Mouse (Mus musculus) embryonic facial prominence, embryonic 11.5 days (tissue): ENCODE measurements around the gene Henmt1. TPM values are rescaled to one million over a fixed set of nuclear protein-coding genes. Genes with fewer than 3 reads are reported as not detected.

Source experiments
- ATAC-seq: fragments of 200-750 bp; cut with Nextera tagmentation; replicated peaks from 2 replicates; pipeline ENCODE4 v1.8.0; 2017; ENCODE audit warnings: low read depth; ENCODE audit not compliant: insufficient number of reproducible peaks, low FRiP score, low TSS enrichment
- DNase-seq: peaks from one replicate; pipeline ENCODE4 v3.0.0-alpha.2; 2015; ENCODE audit warnings: low spot score
- H3K27ac ChIP-seq: fragments of 300-500 bp; sonication (generic); replicated peaks from 2 replicates; pipeline ENCODE4 v1.5.1; 2014; ENCODE audit warnings: mild to moderate bottlenecking, low read depth, low read length, control low read depth
- H3K27me3 ChIP-seq: fragments of 300-500 bp; sonication (generic); 2 replicates; pipeline ENCODE4 v1.6.1; 2014; ENCODE audit warnings: mild to moderate bottlenecking, low read length, moderate library complexity, mixed read lengths; ENCODE audit not compliant: control insufficient read depth, insufficient read depth
- H3K36me3 ChIP-seq: fragments of 300-500 bp; sonication (generic); replicated peaks from 2 replicates; pipeline ENCODE4 v1.6.1; 2014; ENCODE audit warnings: low read depth, mild to moderate bottlenecking, low read length, moderate library complexity, mixed read lengths; ENCODE audit not compliant: control insufficient read depth, insufficient read depth
- H3K4me1 ChIP-seq: fragments of 300-500 bp; sonication (generic); 2 replicates; pipeline ENCODE4 v1.6.1; 2014; ENCODE audit warnings: low read length, mixed read lengths; ENCODE audit not compliant: control insufficient read depth, insufficient read depth
- H3K4me2 ChIP-seq: fragments of 300-500 bp; sonication (generic); 2 replicates; pipeline ENCODE4 v1.6.1; 2014; ENCODE audit warnings: low read depth, mild to moderate bottlenecking, control low read depth, low read length, moderate library complexity
- H3K4me3 ChIP-seq: fragments of 300-500 bp; sonication (generic); 2 replicates; pipeline ENCODE4 v1.5.1; 2014; ENCODE audit warnings: low read depth, low read length, control low read depth
- H3K9ac ChIP-seq: fragments of 300-500 bp; sonication (generic); replicated peaks from 2 replicates; pipeline ENCODE4 v1.6.1; 2014; ENCODE audit warnings: mild to moderate bottlenecking, control low read depth, low read length
- H3K9me3 ChIP-seq: fragments of 300-500 bp; sonication (generic); replicated peaks from 2 replicates; pipeline ENCODE4 v1.6.1; 2016; ENCODE audit warnings: mild to moderate bottlenecking, low read length, inconsistent platforms, mixed read lengths; ENCODE audit not compliant: control insufficient read depth
- WGBS: fragments of 180-500 bp; shearing (Covaris S2); extraction: QIAGEN DNeasy Blood & Tissue Kit; methylation state at CpG from one replicate; pipeline ENCODE4 v1.1.7; 2014; 5-methylcytosine and 5-hydroxymethylcytosine counted together
- polyA plus RNA-seq: library from polyadenylated mRNA; unstranded; fragments of >200 nt; fragmentation: Nextera tagmentation; extraction: Ambion mirVana; gene quantifications from 2 replicates; pipeline ENCODE4 v1.2.1, GENCODE M21; 2014

Gene Henmt1
- polyA plus RNA-seq, 1 experiment from 2014 or later = 0.63 TPM

DNA sequence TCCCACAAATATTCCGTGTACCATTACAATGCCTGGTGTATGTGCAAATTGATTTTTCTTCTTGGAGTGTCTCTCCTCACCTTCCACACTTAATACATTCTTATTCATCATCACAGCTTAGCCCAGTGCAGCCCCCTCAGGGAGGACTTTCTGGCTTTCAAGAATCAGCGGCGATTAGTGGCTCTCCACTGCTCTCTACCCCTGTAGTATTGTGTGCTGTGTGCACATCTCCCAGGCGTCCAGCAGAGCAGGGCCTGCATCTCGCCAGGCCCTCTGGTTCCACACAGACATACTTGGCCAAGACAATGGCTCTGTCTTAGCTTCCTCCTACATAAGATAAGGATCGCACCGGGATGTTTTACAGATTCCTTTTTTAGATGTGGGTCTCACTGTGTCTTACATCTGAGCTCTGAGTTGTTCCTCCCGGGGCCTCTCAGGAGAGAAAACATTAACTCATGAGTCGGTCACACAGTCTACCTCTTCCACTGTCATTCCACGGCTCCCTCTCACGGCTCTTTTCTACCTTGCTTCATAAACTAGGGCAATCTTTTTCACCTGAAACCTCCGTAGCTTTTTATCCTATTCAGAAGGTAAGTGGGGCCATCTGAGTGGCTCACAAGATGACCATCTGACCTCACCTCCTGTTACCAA is 47.5 kb downstream of the Henmt1 start:
- H3K27ac ChIP-seq = no peak overlapping the region
- no peak overlapping the region for H3K9ac ChIP-seq
- no peak for ATAC-seq

DNA sequence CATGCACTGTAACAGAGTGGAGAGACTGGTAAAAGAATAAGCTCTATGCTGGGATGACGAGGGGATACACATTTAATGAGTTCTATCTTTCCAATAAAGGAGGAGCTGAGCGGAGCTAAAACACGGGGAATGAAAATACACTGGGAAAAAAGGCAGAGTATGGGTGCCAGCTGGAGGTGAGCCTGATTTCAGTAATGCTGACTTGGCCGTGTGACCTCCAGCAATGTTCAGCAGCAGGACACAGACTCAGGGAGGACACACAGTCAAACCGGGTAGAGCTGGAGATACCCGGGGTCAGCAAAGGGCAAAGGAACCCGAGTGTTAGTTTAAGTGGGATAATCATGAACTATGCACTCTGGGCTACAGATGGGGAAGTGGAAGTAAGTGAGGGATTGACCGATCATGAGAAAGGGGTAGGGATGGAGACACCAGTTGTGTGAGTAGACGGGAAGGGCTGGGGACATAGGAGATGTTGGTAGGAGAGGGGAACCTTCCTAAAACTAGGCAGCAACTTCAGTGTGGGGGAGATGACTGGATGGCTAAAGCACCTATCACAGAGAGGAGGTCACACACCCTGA is 50.4 kb downstream of the Henmt1 start:
- no peaks in the 10 kb centered on the region for H3K4me1 ChIP-seq
- H3K27me3 ChIP-seq = no peaks in the 10 kb centered on the region
- H3K36me3 ChIP-seq = no peaks in the 10 kb centered on the region
- H3K9ac ChIP-seq = no peak overlapping the region
- ATAC-seq (no peak), DNase-seq (no peak)
- H3K4me3 ChIP-seq = no peak overlapping the region
- 83% methylated on average over 9 of the region's 9 CpGs for whole genome bisulfite sequencing
- no peaks in the 10 kb centered on the region for H3K9me3 ChIP-seq
- no peak overlapping the region for H3K4me2 ChIP-seq
- H3K27ac ChIP-seq = no peak overlapping the region

More for the DNA sequence above, 47.5 kb downstream of the Henmt1 start:
- 76% methylated on average over 12 of the region's 12 CpGs for WGBS
- no peaks in the 10 kb centered on the region for H3K36me3 ChIP-seq
- no peaks in the 10 kb centered on the region for H3K27me3 ChIP-seq
- no peak overlapping the region for H3K4me3 ChIP-seq
- no peaks in the 10 kb centered on the region for H3K4me1 ChIP-seq
- H3K4me2 ChIP-seq = no peak overlapping the region
- no peaks in the 10 kb centered on the region for H3K9me3 ChIP-seq
- DNase-seq = no peak

DNA sequence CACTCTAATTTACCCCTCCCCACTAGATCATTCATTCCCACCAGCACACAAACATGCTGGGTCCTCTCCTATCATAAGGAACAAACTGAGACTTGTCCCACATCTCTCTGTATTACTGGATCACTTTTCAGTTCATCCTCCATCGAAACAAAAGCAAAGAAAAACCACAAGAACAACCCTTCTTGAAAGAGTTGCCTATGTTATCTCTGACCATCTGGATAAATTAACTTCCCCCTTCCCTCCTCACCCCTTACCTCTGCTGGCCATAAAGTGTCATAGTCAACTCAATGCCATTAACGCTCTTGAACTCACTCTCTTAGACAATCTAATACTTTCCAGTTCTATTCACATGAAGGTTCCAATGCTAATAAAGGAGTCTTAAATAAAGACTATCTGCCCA is 54.8 kb downstream of the Henmt1 start:
- no peak overlapping the region for H3K27ac ChIP-seq
- WGBS = 87% methylated on average over 2 of the region's 2 CpGs
- H3K4me1 ChIP-seq = no peaks in the 10 kb centered on the region
- DNase-seq (no peak), ATAC-seq (no peak)
- no peaks in the 10 kb centered on the region for H3K9me3 ChIP-seq
- no peak overlapping the region for H3K4me2 ChIP-seq
- H3K27me3 ChIP-seq = no peaks in the 10 kb centered on the region
- H3K4me3 ChIP-seq = no peak overlapping the region
- H3K9ac ChIP-seq = no peak overlapping the region
- no peaks in the 10 kb centered on the region for H3K36me3 ChIP-seq

DNA sequence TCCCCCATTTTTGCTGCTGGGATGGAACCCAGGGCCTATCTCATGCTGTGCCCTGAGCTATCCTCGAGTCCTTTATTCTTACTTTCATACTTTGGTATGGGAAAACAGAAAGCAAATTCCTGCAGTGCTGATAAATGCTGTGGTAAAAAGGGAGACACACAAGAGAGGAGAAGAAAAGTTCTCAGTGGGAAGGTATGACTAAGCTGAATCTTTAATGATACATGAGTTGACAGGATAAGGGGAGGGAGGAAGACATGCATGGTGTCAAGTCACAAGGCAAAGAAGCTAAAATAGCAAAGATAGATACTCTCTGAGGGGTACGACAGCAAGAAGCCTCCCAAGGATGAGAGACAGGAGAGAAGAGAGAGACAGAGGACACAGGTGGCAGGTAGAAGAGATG is 55.7 kb downstream of the Henmt1 start:
- WGBS = 81% methylated on average over 2 of the region's 2 CpGs
- H3K4me1 ChIP-seq = no peaks in the 10 kb centered on the region
- H3K27ac ChIP-seq = no peak overlapping the region
- no peaks in the 10 kb centered on the region for H3K36me3 ChIP-seq
- no peak overlapping the region for H3K4me2 ChIP-seq
- DNase-seq (no peak), ATAC-seq (no peak)
- no peaks in the 10 kb centered on the region for H3K27me3 ChIP-seq
- no peaks in the 10 kb centered on the region for H3K9me3 ChIP-seq
- H3K9ac ChIP-seq = no peak overlapping the region
- H3K4me3 ChIP-seq = no peak overlapping the region

DNA sequence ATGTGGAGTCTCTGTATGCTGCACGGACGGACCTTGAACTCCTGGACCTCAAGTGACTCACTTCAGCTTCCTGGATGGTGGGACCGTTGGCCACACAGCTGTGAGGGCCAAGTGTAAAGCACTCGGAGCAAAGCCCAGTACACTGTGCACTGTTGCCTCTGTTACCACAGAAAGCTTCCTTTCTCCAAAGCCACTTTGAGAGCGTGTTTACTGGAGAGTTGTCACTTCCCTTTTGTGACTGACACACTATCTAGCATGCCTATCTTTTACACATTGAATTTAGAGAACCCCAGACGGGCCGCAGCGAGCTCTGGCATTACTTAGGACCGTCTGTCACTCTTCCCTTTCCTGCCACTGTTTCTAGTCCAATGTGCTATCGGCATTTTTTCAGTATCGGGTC is 57.6 kb downstream of the Henmt1 start:
- H3K27ac ChIP-seq = no peak overlapping the region
- H3K4me1 ChIP-seq = no peaks in the 10 kb centered on the region
- H3K27me3 ChIP-seq = no peaks in the 10 kb centered on the region
- H3K4me3 ChIP-seq = no peak overlapping the region
- DNase-seq (no peak), ATAC-seq (no peak)
- WGBS = 81% methylated on average over 11 of the region's 11 CpGs
- H3K9ac ChIP-seq = no peak overlapping the region
- H3K4me2 ChIP-seq = no peak overlapping the region
- no peaks in the 10 kb centered on the region for H3K9me3 ChIP-seq
- no peaks in the 10 kb centered on the region for H3K36me3 ChIP-seq

DNA sequence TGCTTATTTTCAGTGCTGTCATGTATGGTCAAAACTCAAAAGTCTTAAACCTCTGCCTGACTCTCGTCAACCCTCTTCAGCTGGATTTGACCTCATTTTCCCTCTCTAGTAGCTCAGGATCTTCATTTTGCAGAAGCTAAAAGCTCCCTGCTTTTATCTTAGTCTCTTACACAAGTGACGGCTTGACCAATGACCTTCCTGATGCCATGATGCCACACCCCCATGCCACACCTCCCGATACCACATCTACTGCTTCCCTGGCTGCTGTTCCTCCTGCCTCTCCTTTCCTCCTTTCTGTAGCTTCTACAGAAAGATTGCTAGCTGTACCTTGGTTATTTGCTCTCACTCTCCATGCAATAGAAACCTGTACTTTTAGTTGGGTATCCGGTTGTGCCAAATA is 58.1 kb downstream of the Henmt1 start:
- H3K4me1 ChIP-seq = no peaks in the 10 kb centered on the region
- DNase-seq = no peak
- WGBS = 70% methylated on average over 4 of the region's 4 CpGs
- no peak for ATAC-seq
- no peaks in the 10 kb centered on the region for H3K27me3 ChIP-seq
- no peak overlapping the region for H3K4me3 ChIP-seq
- H3K27ac ChIP-seq = no peak overlapping the region
- H3K9ac ChIP-seq = no peak overlapping the region
- no peaks in the 10 kb centered on the region for H3K36me3 ChIP-seq
- H3K4me2 ChIP-seq = no peak overlapping the region
- H3K9me3 ChIP-seq = no peaks in the 10 kb centered on the region

DNA sequence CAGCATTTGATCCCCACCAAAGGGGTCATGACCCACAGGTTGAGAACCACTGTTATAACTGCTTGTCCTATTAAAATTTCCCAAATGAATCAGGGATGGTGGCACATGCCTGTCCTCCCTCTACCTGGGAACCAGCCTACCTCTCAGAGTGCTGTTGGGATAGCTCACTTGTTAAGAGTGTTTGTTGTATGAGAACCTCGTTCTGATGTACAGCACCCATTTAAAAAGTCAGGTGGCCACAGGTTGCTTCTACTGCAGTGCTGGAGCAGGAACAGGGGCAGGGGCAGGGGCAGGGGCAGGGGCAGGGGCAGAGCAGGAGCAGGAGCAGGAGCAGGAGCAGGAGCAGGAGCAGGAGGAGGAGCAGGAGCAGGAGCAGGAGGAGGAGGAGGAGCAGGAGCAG is 59.5 kb downstream of the Henmt1 start:
- Histone ChIP-seq H3K27ac (no peak overlapping the region), H3K36me3 (no peaks in the 10 kb centered on the region), H3K9me3 (no peaks in the 10 kb centered on the region), H3K4me1 (no peaks in the 10 kb centered on the region), H3K9ac (no peak overlapping the region), H3K27me3 (no peaks in the 10 kb centered on the region), H3K4me3 (no peak overlapping the region), H3K4me2 (no peak overlapping the region)
- DNase-seq (no peak), ATAC-seq (no peak)
- WGBS = 90% methylated on average over 1 of the region's 1 CpGs

DNA sequence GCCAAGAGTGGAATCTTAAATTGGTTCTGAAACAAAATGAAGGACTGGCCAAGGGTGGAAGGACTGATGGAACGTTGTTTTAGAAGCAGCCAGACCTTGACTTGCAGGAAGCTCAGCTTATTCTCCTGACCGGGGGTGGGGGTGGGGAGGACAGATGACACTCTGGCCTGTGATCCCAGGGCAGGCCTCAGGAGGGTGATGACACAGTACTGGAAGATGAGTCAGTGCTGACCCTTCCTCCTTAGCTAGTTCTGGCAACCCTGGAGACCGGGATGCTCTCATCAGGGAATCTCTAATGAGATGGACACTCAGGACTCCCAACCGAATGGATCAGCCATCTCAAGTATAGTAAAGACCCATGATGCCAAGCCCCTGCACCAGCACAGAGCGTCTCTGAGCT is 66.1 kb downstream of the Henmt1 start:
- Histone ChIP-seq H3K27me3 (no peaks in the 10 kb centered on the region), H3K9ac (no peak overlapping the region), H3K4me3 (no peak overlapping the region), H3K4me2 (no peak overlapping the region), H3K4me1 (no peaks in the 10 kb centered on the region), H3K9me3 (no peaks in the 10 kb centered on the region), H3K36me3 (no peaks in the 10 kb centered on the region), H3K27ac (no peak overlapping the region)
- WGBS = 74% methylated on average over 5 of the region's 5 CpGs
- ATAC-seq (no peak), DNase-seq (no peak)
